Mouse (Mus musculus) CH12.LX (cell line): ENCODE data around the gene Pim2. TPM values are rescaled to one million over a fixed set of nuclear protein-coding genes. Genes with fewer than 3 reads are reported as not detected.
"Not testable (repeated sequence)": the region's sequence is repeated elsewhere in the genome, so short reads cannot be mapped to it uniquely, and the experiment has no call there.

Source experiments
- DNase-seq: peaks from one replicate; pipeline ENCODE4 v3.0.0-alpha.2; 2013; ENCODE audit errors: extremely low read depth
- H3K27ac ChIP-seq: 2 replicates; pipeline ENCODE4 v1.5.1; 2012; ENCODE audit warnings: low read depth, mild to moderate bottlenecking, control low read depth, moderate library complexity; ENCODE audit not compliant: insufficient read depth
- H3K27me3 ChIP-seq: replicated peaks from 2 replicates; pipeline ENCODE3; 2012; ENCODE audit warnings: inconsistent platforms
- H3K36me3 ChIP-seq, 2 experiments: replicated peaks in 1 of 2; 2 replicates each; pipeline versions ENCODE3 to v1.6.1; 2012; ENCODE audit warnings: inconsistent platforms in 1 of 2, low read length in 1 of 2, mild to moderate bottlenecking in 1 of 2, mixed read lengths in 1 of 2, moderate library complexity in 1 of 2; ENCODE audit not compliant: control insufficient read depth in 1 of 2, insufficient read depth in 1 of 2
- H3K4me1 ChIP-seq, 2 experiments: 2 replicates each; pipeline ENCODE4 v1.6.1; 2012; ENCODE audit warnings: inconsistent platforms in 1 of 2, moderate library complexity in 1 of 2; ENCODE audit not compliant: insufficient read depth in 2 of 2, control insufficient read depth in 1 of 2
- H3K4me2 ChIP-seq: 2 replicates; pipeline ENCODE4 v1.6.1; 2012; ENCODE audit warnings: low read depth, mild to moderate bottlenecking, control low read depth; ENCODE audit not compliant: poor library complexity, insufficient read depth, severe bottlenecking
- H3K4me3 ChIP-seq, 3 experiments: fragments of 150-350 bp in 1 of 3; sonication (generic) in 1 of 3; replicated peaks in 1 of 3; 2 replicates each; pipeline versions ENCODE3 to v1.5.1; 2011 to 2012; ENCODE audit warnings: low read depth in 2 of 3, low read length in 2 of 3, mild to moderate bottlenecking in 2 of 3, moderate library complexity in 2 of 3, control low read depth in 1 of 3, improper control_type of control experiment in 1 of 3, inconsistent platforms in 1 of 3, mixed read lengths in 1 of 3; ENCODE audit not compliant: poor library complexity in 1 of 3
- H3K79me2 ChIP-seq: replicated peaks from 2 replicates; pipeline ENCODE4 v1.6.1; 2012; ENCODE audit warnings: mild to moderate bottlenecking, moderate library complexity; ENCODE audit not compliant: control insufficient read depth, poor library complexity, insufficient read depth, severe bottlenecking; ENCODE audit errors: extremely low read depth
- H3K9ac ChIP-seq: 2 replicates; pipeline ENCODE4 v1.6.1; 2012; ENCODE audit warnings: low read depth, mild to moderate bottlenecking, control low read depth, moderate library complexity; ENCODE audit not compliant: insufficient read depth
- H3K9me3 ChIP-seq: replicated peaks from 2 replicates; pipeline ENCODE3; 2012; ENCODE audit warnings: low read length, inconsistent platforms, mixed read lengths
- CHD1 ChIP-seq: IDR thresholded peaks from 2 replicates; pipeline ENCODE4 v1.6.1; 2012; ENCODE audit warnings: low read depth, low read length, improper control_type of control experiment, inconsistent platforms
- CHD2 ChIP-seq: IDR thresholded peaks from 2 replicates; pipeline ENCODE4 v1.6.1; 2011; ENCODE audit warnings: low read length, improper control_type of control experiment
- ELF1 ChIP-seq: IDR thresholded peaks from 2 replicates; pipeline ENCODE4 v1.6.1; 2014; ENCODE audit warnings: low read depth, mild to moderate bottlenecking, inconsistent platforms, low read length, improper control_type of control experiment
- EP300 ChIP-seq: IDR thresholded peaks from 2 replicates; pipeline ENCODE4 v1.6.1; 2011; ENCODE audit warnings: low read length, improper control_type of control experiment
- ETS1 ChIP-seq: conservative IDR thresholded peaks from 2 replicates; pipeline ENCODE4 v1.6.1; 2012; ENCODE audit warnings: low read depth, mild to moderate bottlenecking, inconsistent platforms, low read length, improper control_type of control experiment, moderate library complexity
- GABPA ChIP-seq: IDR thresholded peaks from 2 replicates; pipeline ENCODE4 v1.6.1; 2012; ENCODE audit warnings: low read depth, low read length, improper control_type of control experiment, inconsistent platforms; ENCODE audit not compliant: insufficient replicate concordance
- IRF4 ChIP-seq: IDR thresholded peaks from 2 replicates; pipeline ENCODE4 v1.6.1; 2014; ENCODE audit warnings: low read depth, mild to moderate bottlenecking, inconsistent platforms, low read length, improper control_type of control experiment
- JUN ChIP-seq: IDR thresholded peaks from 2 replicates; pipeline ENCODE4 v1.6.1; 2011; ENCODE audit warnings: low read depth, mild to moderate bottlenecking, low read length, improper control_type of control experiment, moderate library complexity; ENCODE audit not compliant: insufficient read depth
- MAFK ChIP-seq: IDR thresholded peaks from 2 replicates; pipeline ENCODE4 v1.6.1; 2011; ENCODE audit warnings: low read length, improper control_type of control experiment; ENCODE audit not compliant: insufficient replicate concordance
- MXI1 ChIP-seq: IDR thresholded peaks from 2 replicates; pipeline ENCODE4 v1.6.1; 2011; ENCODE audit warnings: mild to moderate bottlenecking, low read depth, low read length, improper control_type of control experiment
- MYC ChIP-seq: IDR thresholded peaks from 2 replicates; pipeline ENCODE4 v1.6.1; 2011; ENCODE audit warnings: low read depth, mild to moderate bottlenecking, improper control_type of control experiment, low read length
- TBP ChIP-seq: conservative IDR thresholded peaks from 2 replicates; pipeline ENCODE4 v1.6.1; 2011; ENCODE audit warnings: low read depth, low read length, improper control_type of control experiment
- TCF12 ChIP-seq: IDR thresholded peaks from 2 replicates; pipeline ENCODE4 v1.6.1; 2014; ENCODE audit warnings: low read depth, mild to moderate bottlenecking, inconsistent platforms, low read length, improper control_type of control experiment
- USF2 ChIP-seq: conservative IDR thresholded peaks from 2 replicates; pipeline ENCODE4 v1.6.1; 2011; ENCODE audit warnings: low read depth, low read length, improper control_type of control experiment
- ZMIZ1 ChIP-seq: IDR thresholded peaks from 2 replicates; pipeline ENCODE4 v1.6.1; 2012; ENCODE audit warnings: low read depth, mild to moderate bottlenecking, inconsistent platforms, low read length, improper control_type of control experiment
- ZNF384 ChIP-seq: IDR thresholded peaks from 2 replicates; pipeline ENCODE4 v1.6.1; 2012; ENCODE audit warnings: low read depth, low read length, improper control_type of control experiment, inconsistent platforms
- dilution Hi-C: fragments of 300-500 bp; cut with MboI; formaldehyde crosslinking; loops from 2 replicates; pipeline ENCODE4 v1.14.3; 2020; ENCODE audit warnings: low sequenced_read_pairs; ENCODE audit not compliant: extremely low pct_unique_long_range_greater_than_20kb, extremely low pct_ligation_motif_present
- in situ Hi-C: fragments of 300-500 bp; cut with MboI; formaldehyde crosslinking; loops from 3 replicates; pipeline ENCODE4 v1.14.3; 2019; ENCODE audit warnings: low sequenced_read_pairs, low pct_ligation_motif_present, low pct_unique_long_range_greater_than_20kb, mixed read lengths
- polyA plus RNA-seq: library from polyadenylated mRNA; unstranded; fragments of >175 nt; gene quantifications from 2 replicates; pipeline ENCODE4 v1.2.1, GENCODE M21; 2012; ENCODE audit warnings: low read depth; ENCODE audit not compliant: insufficient read length
- total RNA-seq, 2 experiments: library from RNA; depleted of rRNA; stranded (reverse); fragments of 300-350 nt in 1 of 2; fragments of >200 nt in 1 of 2; gene quantifications; 2 replicates each; pipeline ENCODE4 v1.2.3; 2012 to 2014

Gene Pim2
- total and polyA plus RNA-seq, 3 experiments: 119 to 177 (median 171) TPM

- TF ChIP-seq CHD1: peak; percentile 98
- peak; percentile 54; the same call in 1 of the 2 replicates for TF ChIP-seq TBP
- TF ChIP-seq MXI1: peak; percentile 68; the same call in 1 of the 2 replicates
Measured at GRCm38 (mm10) chrX:7898880-7899874, 21.1 kb downstream of the Pim2 start, which contains the start of the genes Pqbp1 and Timm17b (continued).

- dilution Hi-C loops (no loop called here), in situ Hi-C loops (loop anchor here (25.0 kb wide), 1 partner anchor 208 kb away; no protein-coding TSS in a partner anchor)
Measured at GRCm38 (mm10) chrX:7904441-7904840, 26.4 kb downstream of the Pim2 start.

GRCm38 (mm10) chrX:7907735-7908134 lies 29.7 kb downstream of the Pim2 start, which contains the start of gene Gm10491:
Gm10491 (minus strand) TSS chrX:7907835.
- no peaks in the 10 kb centered on the region for H3K9me3 ChIP-seq
- dilution Hi-C loops: no loop called here

More at GRCm38 (mm10) chrX:7904441-7904840, 26.4 kb downstream of the Pim2 start:
- no peak overlapping the region for H3K9ac ChIP-seq
- no peak for TF ChIP-seq MAFK
- TF ChIP-seq ELF1: no peak
- no peak for TF ChIP-seq IRF4
- TF ChIP-seq USF2: no peak
- TF ChIP-seq GABPA: no peak
- no peak for TF ChIP-seq TCF12
- no peak for TF ChIP-seq CHD1
- TF ChIP-seq MYC: no peak
- no peak for TF ChIP-seq JUN
- no peak for TF ChIP-seq ZMIZ1
- no peak for TF ChIP-seq ZNF384
- TF ChIP-seq ETS1: no peak
- no peak overlapping the region for H3K4me3 ChIP-seq
- H3K9me3 ChIP-seq: no peaks in the 10 kb centered on the region
- H3K36me3 ChIP-seq: peaks cover 20 to 39% of the 10 kb centered on the region in 2 experiments
- H3K4me2 ChIP-seq: no peak overlapping the region
- H3K27me3 ChIP-seq: no peaks in the 10 kb centered on the region
- H3K4me1 ChIP-seq: peaks cover 0 to 4% of the 10 kb centered on the region in 2 experiments; a peak in 1 of 4 replicates
- no peaks in the 10 kb centered on the region for H3K79me2 ChIP-seq
- DNase-seq: no peak
- H3K27ac ChIP-seq: no peak overlapping the region

GRCm38 (mm10) chrX:7909242-7909641 lies 31.2 kb downstream of the Pim2 start, which contains the start of gene Gm10490:
Gm10490 (plus strand) TSS chrX:7909542.
- H3K4me3 ChIP-seq, H3K27ac ChIP-seq, dilution Hi-C loops, H3K79me2 ChIP-seq, H3K4me2 ChIP-seq, H3K9me3 ChIP-seq, DNase-seq, H3K27me3 ChIP-seq, H3K9ac ChIP-seq, H3K4me1 ChIP-seq: not testable (repeated sequence)
- peaks cover 10 to 23% of the 10 kb centered on the region in 2 experiments for H3K36me3 ChIP-seq
- in situ Hi-C loops: loop anchor here (25.0 kb wide), 1 partner anchor 203 kb away; no protein-coding TSS in a partner anchor

More at GRCm38 (mm10) chrX:7907735-7908134, 29.7 kb downstream of the Pim2 start, which contains the start of gene Gm10491:
- Histone ChIP-seq H3K9ac (no peak within 1 kb of the TSS), H3K36me3 (peaks cover 14 to 31% of the 10 kb centered on the region in 2 experiments), H3K4me1 (no peaks in the 10 kb centered on the region), H3K79me2 (no peaks in the 10 kb centered on the region), H3K27ac (no peak within 1 kb of the TSS), H3K27me3 (no peaks in the 10 kb centered on the region), H3K4me3 (no peak within 1 kb of the TSS), H3K4me2 (no peak within 1 kb of the TSS)
- TF ChIP-seq EP300: no peak
- no peak for TF ChIP-seq GABPA
- TF ChIP-seq CHD2: no peak
- in situ Hi-C loops: loop anchor here (25.0 kb wide), 1 partner anchor 205 kb away; no protein-coding TSS in a partner anchor
- DNase-seq: no peak
